Mouse (Mus musculus): ENCODE results near the gene Ap2m1. TPM values are rescaled to one million over a fixed set of nuclear protein-coding genes. Genes with fewer than 3 reads are reported as not detected.
A peak's percentile ranks its signal among the peaks of the same experiment; 100 is the strongest.

Ap2m1 gene
- polyA plus RNA-seq, 1 experiment: 241 TPM

DNA sequence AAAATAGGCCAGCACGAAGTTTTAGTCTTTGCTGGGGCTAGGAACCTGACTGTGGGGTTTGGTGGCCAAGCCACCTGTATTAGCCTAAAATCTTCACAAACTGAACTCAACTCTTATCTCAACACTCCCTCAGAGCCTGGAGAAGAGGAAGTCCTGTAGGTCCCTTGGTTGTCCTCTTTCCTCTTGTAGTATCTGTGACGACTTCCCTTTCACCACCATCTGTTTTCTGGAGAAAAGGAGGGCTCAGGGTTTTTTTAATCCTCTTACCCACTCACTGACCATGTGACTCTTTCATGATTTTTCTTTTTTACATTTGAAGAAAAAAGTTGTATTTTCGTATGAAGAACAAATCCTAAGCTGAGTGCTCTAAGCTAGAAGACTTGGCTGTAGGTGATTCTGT, 4.4 kb downstream of the Ap2m1 start:
- Histone ChIP-seq H3K4me3 (ENCODE audit: extremely low read depth, insufficient read depth, insufficient read length) (no peak overlapping the region), H3K27ac (ENCODE audit: insufficient read depth, low read length) (no peak overlapping the region), H3K36me3 (ENCODE audit: control insufficient read depth, insufficient read depth, low read length) (peaks cover 36% of the 10 kb centered on the region), H3K4me1 (ENCODE audit: control insufficient read depth, insufficient read depth, insufficient read length) (peaks cover 5% of the 10 kb centered on the region; the same call in 1 of the 2 replicates), H3K27me3 (ENCODE audit: control insufficient read depth, insufficient read depth, low read length) (no peaks in the 10 kb centered on the region)
- 45% methylated on average over 3 of the region's 3 CpGs for WGBS
- no peak for TF ChIP-seq POLR2A (IDR thresholded peaks at IDR 0.05; ENCODE audit: low read depth, low read length)
- TF ChIP-seq CTCF (IDR thresholded peaks at IDR 0.05; ENCODE audit: extremely low read depth, insufficient read depth, insufficient read length, insufficient replicate concordance): no peak
- DNase-seq (ENCODE audit: low read depth in 1 of 2, low spot score in 2 of 2): no peak

GRCm38 (mm10) chr16:20540438-20540837, 5.2 kb downstream of the Ap2m1 start:
- no peak for DNase-seq (ENCODE audit: low read depth in 1 of 2, low spot score in 2 of 2)
- TF ChIP-seq CTCF (IDR thresholded peaks at IDR 0.05; ENCODE audit: extremely low read depth, insufficient read depth, insufficient read length, insufficient replicate concordance): no peak
- TF ChIP-seq POLR2A (IDR thresholded peaks at IDR 0.05; ENCODE audit: low read depth, low read length): no peak
- H3K4me3 ChIP-seq (ENCODE audit: extremely low read depth, insufficient read depth, insufficient read length): no peak overlapping the region
- peaks cover 5% of the 10 kb centered on the region; the same call in 1 of the 2 replicates for H3K4me1 ChIP-seq (ENCODE audit: control insufficient read depth, insufficient read depth, insufficient read length)
- no peak overlapping the region for H3K27ac ChIP-seq (ENCODE audit: insufficient read depth, low read length)
- 65% methylated on average over 4 of the region's 4 CpGs for WGBS
- no peaks in the 10 kb centered on the region for H3K27me3 ChIP-seq (ENCODE audit: control insufficient read depth, insufficient read depth, low read length)
- H3K36me3 ChIP-seq (ENCODE audit: control insufficient read depth, insufficient read depth, low read length): peaks cover 36% of the 10 kb centered on the region

DNA sequence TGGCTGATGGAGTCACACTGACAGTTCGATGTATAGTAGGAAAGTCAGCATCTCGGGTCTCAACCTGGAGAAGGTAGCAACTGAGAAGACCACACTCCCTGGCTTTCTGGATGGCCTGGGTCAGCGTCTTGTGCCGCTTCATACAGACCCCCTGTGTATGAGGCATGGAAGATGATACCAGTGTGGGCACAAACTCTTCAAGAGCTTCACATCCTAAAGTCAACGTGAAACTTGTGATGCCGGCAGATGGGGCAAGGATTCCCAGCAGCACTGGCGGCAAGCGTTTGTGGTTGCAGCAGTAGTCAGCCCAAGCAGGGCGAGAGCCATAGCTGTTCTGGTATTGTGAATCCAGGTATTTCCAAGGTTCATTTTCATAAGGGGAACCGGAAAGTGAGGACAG, 10.4 kb downstream of the Ap2m1 start:
- H3K4me3 ChIP-seq (ENCODE audit: extremely low read depth, insufficient read depth, insufficient read length): no peak overlapping the region
- DNase-seq (ENCODE audit: low read depth in 1 of 2, low spot score in 2 of 2): no peak
- WGBS: 96% methylated on average over 10 of the region's 10 CpGs
- peaks cover 23% of the 10 kb centered on the region for H3K36me3 ChIP-seq (ENCODE audit: control insufficient read depth, insufficient read depth, low read length)
- peaks cover 3% of the 10 kb centered on the region; the same call in 1 of the 2 replicates for H3K4me1 ChIP-seq (ENCODE audit: control insufficient read depth, insufficient read depth, insufficient read length)
- TF ChIP-seq POLR2A (IDR thresholded peaks at IDR 0.05; ENCODE audit: low read depth, low read length): no peak
- no peak for TF ChIP-seq CTCF (IDR thresholded peaks at IDR 0.05; ENCODE audit: extremely low read depth, insufficient read depth, insufficient read length, insufficient replicate concordance)
- H3K27me3 ChIP-seq (ENCODE audit: control insufficient read depth, insufficient read depth, low read length): no peaks in the 10 kb centered on the region
- H3K27ac ChIP-seq (ENCODE audit: insufficient read depth, low read length): no peak overlapping the region

DNA sequence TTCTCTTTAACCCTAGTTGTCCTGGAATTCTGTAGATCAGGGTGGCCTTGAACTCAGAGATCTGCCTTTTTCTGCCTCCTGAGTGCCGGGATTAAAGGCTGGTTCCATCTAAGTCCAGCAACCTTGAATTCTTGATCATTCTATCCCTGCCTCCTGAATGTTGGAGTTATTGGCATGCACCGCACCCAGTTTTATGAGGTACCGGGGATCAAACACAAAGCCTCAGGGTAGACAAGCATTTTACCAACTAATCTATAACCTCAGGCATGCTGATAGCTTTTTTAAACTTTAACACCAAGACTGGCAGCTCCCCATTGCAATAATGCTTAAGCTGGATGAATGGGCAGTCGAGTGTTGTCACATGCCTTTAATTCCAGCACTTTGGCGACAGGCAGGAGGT, 12.1 kb downstream of the Ap2m1 start:
- 64% methylated on average over 5 of the region's 5 CpGs for WGBS
- no peaks in the 10 kb centered on the region for H3K27me3 ChIP-seq (ENCODE audit: control insufficient read depth, insufficient read depth, low read length)
- H3K4me3 ChIP-seq (ENCODE audit: extremely low read depth, insufficient read depth, insufficient read length): no peak overlapping the region
- no peak for DNase-seq (ENCODE audit: low read depth in 1 of 2, low spot score in 2 of 2)
- H3K36me3 ChIP-seq (ENCODE audit: control insufficient read depth, insufficient read depth, low read length): peaks cover 23% of the 10 kb centered on the region
- TF ChIP-seq POLR2A (IDR thresholded peaks at IDR 0.05; ENCODE audit: low read depth, low read length) (no peak), CTCF (IDR thresholded peaks at IDR 0.05; ENCODE audit: extremely low read depth, insufficient read depth, insufficient read length, insufficient replicate concordance) (no peak)
- no peak overlapping the region for H3K27ac ChIP-seq (ENCODE audit: insufficient read depth, low read length)
- H3K4me1 ChIP-seq (ENCODE audit: control insufficient read depth, insufficient read depth, insufficient read length): peaks cover 3% of the 10 kb centered on the region; the same call in 1 of the 2 replicates

GRCm38 (mm10) chr16:20548096-20548948, 13.0 kb downstream of the Ap2m1 start, which contains the start of gene Abcf3:
Gene Abcf3 (plus strand): TSS chr16:20548577.
- WGBS: under 1% methylated on average over 56 of the region's 56 CpGs
- TF ChIP-seq CTCF (IDR thresholded peaks at IDR 0.05; ENCODE audit: extremely low read depth, insufficient read depth, insufficient read length, insufficient replicate concordance) (no peak), POLR2A (IDR thresholded peaks at IDR 0.05; ENCODE audit: low read depth, low read length) (peak; percentile 59)
- Histone ChIP-seq H3K27ac (ENCODE audit: insufficient read depth, low read length) (peak within 1 kb of the TSS; percentile 70), H3K4me3 (ENCODE audit: extremely low read depth, insufficient read depth, insufficient read length) (peak within 1 kb of the TSS; percentile 88), H3K4me1 (ENCODE audit: control insufficient read depth, insufficient read depth, insufficient read length) (peaks cover 3% of the 10 kb centered on the region; the same call in 1 of the 2 replicates), H3K36me3 (ENCODE audit: control insufficient read depth, insufficient read depth, low read length) (peaks cover 22% of the 10 kb centered on the region), H3K27me3 (ENCODE audit: control insufficient read depth, insufficient read depth, low read length) (no peaks in the 10 kb centered on the region)
- DNase-seq (ENCODE audit: low read depth in 1 of 2, low spot score in 2 of 2): peak; percentile 98 to 99

- no peaks in the 10 kb centered on the region for H3K27me3 ChIP-seq (ENCODE audit: control insufficient read depth, insufficient read depth, low read length)
- 55% methylated on average over 9 of the region's 9 CpGs for WGBS
- DNase-seq (ENCODE audit: low read depth in 1 of 2, low spot score in 2 of 2): no peak
- H3K27ac ChIP-seq (ENCODE audit: insufficient read depth, low read length): no peak overlapping the region
- peaks cover 3% of the 10 kb centered on the region; the same call in 1 of the 2 replicates for H3K4me1 ChIP-seq (ENCODE audit: control insufficient read depth, insufficient read depth, insufficient read length)
- no peak for TF ChIP-seq CTCF (IDR thresholded peaks at IDR 0.05; ENCODE audit: extremely low read depth, insufficient read depth, insufficient read length, insufficient replicate concordance)
- no peak for TF ChIP-seq POLR2A (IDR thresholded peaks at IDR 0.05; ENCODE audit: low read depth, low read length)
- peaks cover 18% of the 10 kb centered on the region for H3K36me3 ChIP-seq (ENCODE audit: control insufficient read depth, insufficient read depth, low read length)
- H3K4me3 ChIP-seq (ENCODE audit: extremely low read depth, insufficient read depth, insufficient read length): peak overlapping the region; percentile 73
These were observed 13.9 kb downstream of the Ap2m1 start for GRCm38 (mm10) chr16:20549161-20549560.

DNA sequence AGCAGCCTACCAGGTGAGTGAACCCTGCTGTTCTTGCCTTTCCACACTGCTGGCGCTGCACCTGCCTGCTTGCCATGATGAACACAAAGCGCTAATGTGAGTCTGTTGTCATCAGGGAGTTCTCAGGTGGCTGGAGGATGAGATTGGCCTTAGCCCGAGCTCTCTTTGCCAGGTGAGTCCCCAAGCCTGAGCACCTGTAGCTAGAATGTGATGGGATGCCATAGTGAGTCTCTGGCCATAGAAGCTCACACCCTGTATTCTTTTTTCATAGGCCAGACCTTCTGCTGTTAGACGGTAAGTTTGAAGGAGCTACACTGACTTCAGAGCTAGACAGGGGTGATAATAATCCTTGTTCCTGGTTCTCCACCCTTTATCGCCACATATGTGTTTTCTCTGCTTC, 16.4 kb downstream of the Ap2m1 start:
- H3K4me1 ChIP-seq (ENCODE audit: control insufficient read depth, insufficient read depth, insufficient read length): peaks cover 3% of the 10 kb centered on the region; the same call in 1 of the 2 replicates
- TF ChIP-seq POLR2A (IDR thresholded peaks at IDR 0.05; ENCODE audit: low read depth, low read length): no peak
- no peak for TF ChIP-seq CTCF (IDR thresholded peaks at IDR 0.05; ENCODE audit: extremely low read depth, insufficient read depth, insufficient read length, insufficient replicate concordance)
- peaks cover 24% of the 10 kb centered on the region for H3K36me3 ChIP-seq (ENCODE audit: control insufficient read depth, insufficient read depth, low read length)
- WGBS: 93% methylated on average over 5 of the region's 5 CpGs
- no peaks in the 10 kb centered on the region for H3K27me3 ChIP-seq (ENCODE audit: control insufficient read depth, insufficient read depth, low read length)
- H3K27ac ChIP-seq (ENCODE audit: insufficient read depth, low read length): no peak overlapping the region
- H3K4me3 ChIP-seq (ENCODE audit: extremely low read depth, insufficient read depth, insufficient read length): no peak overlapping the region
- DNase-seq (ENCODE audit: low read depth in 1 of 2, low spot score in 2 of 2): no peak

Measured in spleen, adult 2 months (tissue).